In genomic region chr1:39005751-39006354, GRCm38 (mm10) we compare ENCODE assay signal across 1 mouse cellular context.
TF ChIP-seq lines count a peak whose summit lies in the region.

No protein-coding gene starts in this region.

TF ChIP-seq in CH12.LX, 34 proteins besides CTCF, POLR2A, EP300 and RAD21 (continued from another document):
- TF ChIP-seq POLR2AphosphoS2 (IDR thresholded peaks at IDR 0.05; ENCODE audit: low read depth, low read length) = no peak
- TF ChIP-seq GABPA (IDR thresholded peaks at IDR 0.05; ENCODE audit: insufficient replicate concordance, low read depth, low read length) = no peak
- peak; percentile 98 for TF ChIP-seq UBTF (IDR thresholded peaks at IDR 0.05; ENCODE audit: low read depth, low read length)
